Comparison of ENCODE assay signal across 12 mouse cellular contexts in genomic region chr2:103784621-103785020, GRCm38 (mm10). TPM values are rescaled to one million over a fixed set of nuclear protein-coding genes. Genes with fewer than 3 reads are reported as not detected.
DNase-seq lines count a peak whose midpoint lies in the region; ATAC-seq and TF ChIP-seq lines count a peak whose summit lies in the region.
"Had no signal": no experiment of that assay in that cellular context is flagged by ENCODE, and none has a peak within 500 bp of the region (broad histone marks: within the 10 kb centered on the region; RNA-seq: fewer than 3 reads in every experiment).

No protein-coding gene starts in this region.

- TF ChIP-seq CTCF in kidney, postnatal 0 days (IDR thresholded peaks at IDR 0.05; ENCODE audit: low read depth) = peak; percentile 58
- peak; percentile 40 to 51 (median 49) for TF ChIP-seq CTCF in MEL (IDR thresholded peaks at IDR 0.05 in 2 of 3, conservative IDR thresholded peaks at IDR 0.05 in 1 of 3; ENCODE audit: control insufficient read depth in 1 of 3, insufficient read depth in 1 of 3, low read depth in 2 of 3, low read length in 3 of 3, poor library complexity in 1 of 3, severe bottlenecking in 1 of 3)

- no peak for TF ChIP-seq POLR2A in MEL (IDR thresholded peaks at IDR 0.05; ENCODE audit: control insufficient read depth in 1 of 2, insufficient read depth in 1 of 2, low read depth in 1 of 2, low read length in 2 of 2, poor library complexity in 1 of 2)

- ATAC-seq in kidney, postnatal 0 days (replicated peaks; ENCODE audit: low FRiP score, low read depth) = no peak
- ATAC-seq in erythroblast, adult 5-6 weeks (replicated peaks; ENCODE audit: low FRiP score, poor library complexity, severe bottlenecking) = peak; percentile 73

- 89% methylated on average over 4 of the region's 4 CpGs for WGBS in kidney, postnatal 0 days

- no peak for TF ChIP-seq EP300 in MEL (IDR thresholded peaks at IDR 0.05; ENCODE audit: low read depth in 1 of 2, low read length in 2 of 2)

- no peaks in the 10 kb centered on the region for H3K4me1 ChIP-seq in kidney, postnatal 0 days (replicated peaks; ENCODE audit: insufficient read depth, low read length)
- peaks cover 3 to 12% of the 10 kb centered on the region in 2 experiments; a peak in 3 of 4 replicates for H3K4me1 ChIP-seq in MEL (ENCODE audit: control insufficient read depth in 1 of 2, insufficient read depth in 2 of 2, low read length in 2 of 2)
- H3K4me1 ChIP-seq: stomach, embryonic 15.5 days had no signal

- H3K9me3 ChIP-seq in kidney, postnatal 0 days (replicated peaks; ENCODE audit: low read length) = no peaks in the 10 kb centered on the region
- no peaks in the 10 kb centered on the region for H3K9me3 ChIP-seq in MEL (replicated peaks; ENCODE audit: insufficient read depth, low read length)
- H3K9me3 ChIP-seq: heart, embryonic 15.5 days; stomach, embryonic 15.5 days had no signal

- no peak overlapping the region for H3K9ac ChIP-seq in kidney, postnatal 0 days (ENCODE audit: low read depth, low read length)
- H3K9ac ChIP-seq in MEL (ENCODE audit: control insufficient read depth, low read depth, low read length, poor library complexity, severe bottlenecking) = no peak overlapping the region
- H3K9ac ChIP-seq: heart, embryonic 15.5 days; stomach, embryonic 15.5 days had no signal

- peaks cover 34% of the 10 kb centered on the region for H3K79me2 ChIP-seq in MEL (ENCODE audit: control insufficient read depth, insufficient read depth, low read length, poor library complexity)

- no peak overlapping the region for H3K4me2 ChIP-seq in kidney, postnatal 0 days (ENCODE audit: low read length)
- H3K4me2 ChIP-seq: heart, embryonic 15.5 days; stomach, embryonic 15.5 days had no signal

- no peak overlapping the region for H3K27ac ChIP-seq in kidney, postnatal 0 days
- no peak overlapping the region for H3K27ac ChIP-seq in MEL (ENCODE audit: control insufficient read depth, low read depth, low read length)
- H3K27ac ChIP-seq: heart, embryonic 15.5 days; macrophage; stomach, embryonic 15.5 days had no signal

- peaks cover 21% of the 10 kb centered on the region for H3K36me3 ChIP-seq in kidney, postnatal 0 days (ENCODE audit: insufficient read depth, low read length)
- H3K36me3 ChIP-seq in MEL (ENCODE audit: control insufficient read depth in 1 of 2, insufficient read depth in 2 of 2, low read length in 2 of 2) = peaks cover 48 to 61% of the 10 kb centered on the region in 2 experiments

- no peak overlapping the region for H3K4me3 ChIP-seq in kidney, postnatal 0 days (replicated peaks; ENCODE audit: low read depth, low read length)
- H3K4me3 ChIP-seq in MEL (ENCODE audit: control insufficient read depth in 1 of 2, insufficient read depth in 1 of 2, low read depth in 2 of 2, low read length in 2 of 2) = no peak overlapping the region
- H3K4me3 ChIP-seq: heart, embryonic 15.5 days; stomach, embryonic 15.5 days had no signal

- no peak for DNase-seq in kidney, postnatal 0 days (ENCODE audit: low spot score)
- no peak for DNase-seq in kidney, postnatal 14 days
- peak; percentile 54 for DNase-seq in MEL (ENCODE audit: low read depth, low spot score)
- DNase-seq in spleen, adult 12 weeks (ENCODE audit: low spot score) = peak; percentile 42
- DNase-seq in frontal cortex, postnatal 36 days (ENCODE audit: low spot score in 2 of 2) = no peak
- no peak for DNase-seq in adrenal gland, postnatal 25 days
- no peak for DNase-seq in right cerebral cortex, postnatal 4 days
- DNase-seq: cerebellum, adult 18-20 months had no signal

- TF ChIP-seq RAD21 in MEL (IDR thresholded peaks at IDR 0.05; ENCODE audit: low read depth, low read length) = no peak; the same call in 1 of the 2 replicates

- no peaks in the 10 kb centered on the region for H3K27me3 ChIP-seq in kidney, postnatal 0 days (ENCODE audit: insufficient read depth, low read length)
- H3K27me3 ChIP-seq in MEL (ENCODE audit: control insufficient read depth in 1 of 2, insufficient read depth in 2 of 2, low read length in 2 of 2) = no peaks in the 10 kb centered on the region
- H3K27me3 ChIP-seq: heart, embryonic 15.5 days; stomach, embryonic 15.5 days had no signal

TF ChIP-seq in MEL, 35 proteins besides CTCF, POLR2A, EP300 and RAD21:
- TF ChIP-seq SMC3 (IDR thresholded peaks at IDR 0.05; ENCODE audit: low read depth, low read length) = peak; percentile 26
- TF ChIP-seq USF2 (IDR thresholded peaks at IDR 0.05; ENCODE audit: borderline replicate concordance in 1 of 2, insufficient read depth in 1 of 2, low read depth in 1 of 2, low read length in 2 of 2) = no peak

RNA-seq across cellular contexts. Expression of gene Caprin1, which starts 12.8 kb away (rescaled TPM):
- polyA plus RNA-seq in kidney, postnatal 0 days (2015; fragmentation: Nextera tagmentation; extraction: Ambion mirVana) = 206 and 215 TPM in 2 replicates
- total RNA-seq in MEL (2012; rRNA removed) = 209 and 234 TPM in 2 replicates
- 100 to 1,000 TPM; 239 to 426 TPM for polyA plus RNA-seq in MEL (2012; ENCODE audit: insufficient read depth in 1 of 2, insufficient read length in 2 of 2, low read depth in 1 of 2, low replicate concordance in 2 of 2, missing spikeins in 1 of 2)
- 103 and 109 TPM in 2 replicates for total RNA-seq in erythroblast, adult 5-6 weeks (2015; ENCODE audit: low replicate concordance)
- total RNA-seq in erythroblast, adult 5-6 weeks (2017; ENCODE audit: low replicate concordance) = 109 and 137 TPM in 2 replicates
- total RNA-seq in adrenal gland, postnatal 25 days (2021) = 545 and 563 TPM in 2 replicates

RNA-seq across cellular contexts. Expression of gene Nat10, which starts 23.6 kb away (rescaled TPM):
- 13.2 and 14.4 TPM in 2 replicates for polyA plus RNA-seq in kidney, postnatal 0 days (2015; fragmentation: Nextera tagmentation; extraction: Ambion mirVana)
- total RNA-seq in MEL (2012; rRNA removed) = 53.9 and 74.7 TPM in 2 replicates
- polyA plus RNA-seq in MEL (2012; ENCODE audit: insufficient read depth in 1 of 2, insufficient read length in 2 of 2, low read depth in 1 of 2, low replicate concordance in 2 of 2, missing spikeins in 1 of 2) = 100 to 1,000 TPM in 1 of 2 experiments, not detected in 1; 107 TPM
- 9.6 and 10.2 TPM in 2 replicates for total RNA-seq in erythroblast, adult 5-6 weeks (2015; ENCODE audit: low replicate concordance)
- total RNA-seq in erythroblast, adult 5-6 weeks (2017; ENCODE audit: low replicate concordance) = 19.2 and 21.7 TPM in 2 replicates
- total RNA-seq in adrenal gland, postnatal 25 days (2021) = 46.9 and 59.8 TPM in 2 replicates

Comparison
In these comparisons a context has a peak if more than half of its experiments do, and no peak if none do; other contexts are left out.
1. DNase-seq: peak in MEL (single experiment) and spleen, adult 12 weeks (single experiment); none in kidney, postnatal 0 days (single experiment), kidney, postnatal 14 days (single experiment), frontal cortex, postnatal 36 days (0 of 2), adrenal gland, postnatal 25 days (single experiment) and right cerebral cortex, postnatal 4 days (single experiment).